Mouse (Mus musculus): Measurements from ENCODE around the gene Cygb.
A peak's percentile ranks its signal among the peaks of the same experiment; 100 is the strongest.

Gene Cygb

GRCm38 (mm10) chr11:116630171-116630965 is 23.7 kb downstream of the Cygb start:
- DNase-seq: no peak

GRCm38 (mm10) chr11:116629472-116629871 is 24.6 kb downstream of the Cygb start:
- no peak for DNase-seq

- DNase-seq: peak; percentile 54 to 85
Measured at GRCm38 (mm10) chr11:116628712-116629111, 25.4 kb downstream of the Cygb start.

- DNase-seq: peak in 1 of 2 experiments; percentile 60
Measured at GRCm38 (mm10) chr11:116627072-116628020, 26.8 kb downstream of the Cygb start.

GRCm38 (mm10) chr11:116626299-116627071 is 27.6 kb downstream of the Cygb start, which contains the start of gene Rhbdf2:
Gene Rhbdf2, minus strand, starts transcription at chr11:116627019.
- DNase-seq: no peak

GRCm38 (mm10) chr11:116625081-116626000 is 28.8 kb downstream of the Cygb start:
- DNase-seq: peak; percentile 46 to 73

GRCm38 (mm10) chr11:116624131-116624832 is 29.8 kb downstream of the Cygb start:
- DNase-seq: peak; percentile 90 to 93

GRCm38 (mm10) chr11:116623281-116624124 is 30.6 kb downstream of the Cygb start:
- DNase-seq: peak in 1 of 2 experiments; percentile 36

GRCm38 (mm10) chr11:116621258-116621704 is 32.8 kb downstream of the Cygb start:
- DNase-seq: peak in 1 of 2 experiments; percentile 43

GRCm38 (mm10) chr11:116620559-116621253 is 33.4 kb downstream of the Cygb start:
- DNase-seq: no peak

- no peak for DNase-seq
Measured at GRCm38 (mm10) chr11:116620073-116620472, 34.0 kb downstream of the Cygb start.

GRCm38 (mm10) chr11:116619561-116619960 is 34.6 kb downstream of the Cygb start:
- DNase-seq: no peak

- DNase-seq: no peak
Measured at GRCm38 (mm10) chr11:116619156-116619555, 35.0 kb downstream of the Cygb start.

GRCm38 (mm10) chr11:116618666-116619065 is 35.4 kb downstream of the Cygb start:
- no peak for DNase-seq

GRCm38 (mm10) chr11:116617641-116618040 is 36.5 kb downstream of the Cygb start:
- DNase-seq: no peak

- no peak for DNase-seq
Measured at GRCm38 (mm10) chr11:116616438-116617118, 37.5 kb downstream of the Cygb start.

GRCm38 (mm10) chr11:116615735-116616437 is 38.2 kb downstream of the Cygb start:
- DNase-seq: peak; percentile 55 to 61

GRCm38 (mm10) chr11:116613234-116613633 is 40.9 kb downstream of the Cygb start:
- DNase-seq: no peak

All from spleen, adult 18-20 months (tissue).